Mouse (Mus musculus) CH12.LX (cell line): ENCODE results near the gene Apoa1. TPM values are rescaled to one million over a fixed set of nuclear protein-coding genes. Genes with fewer than 3 reads are reported as not detected.
A peak's percentile ranks its signal among the peaks of the same experiment; 100 is the strongest.

Source experiments
- DNase-seq: peaks from one replicate; pipeline ENCODE4 v3.0.0-alpha.2; 2013; ENCODE audit errors: extremely low read depth
- H3K27ac ChIP-seq: 2 replicates; pipeline ENCODE4 v1.5.1; 2012; ENCODE audit warnings: low read depth, mild to moderate bottlenecking, control low read depth, moderate library complexity; ENCODE audit not compliant: insufficient read depth
- H3K27me3 ChIP-seq: replicated peaks from 2 replicates; pipeline ENCODE3; 2012; ENCODE audit warnings: inconsistent platforms
- H3K36me3 ChIP-seq, 2 experiments: replicated peaks in 1 of 2; 2 replicates each; pipeline versions ENCODE3 to v1.6.1; 2012; ENCODE audit warnings: inconsistent platforms in 1 of 2, low read length in 1 of 2, mild to moderate bottlenecking in 1 of 2, mixed read lengths in 1 of 2, moderate library complexity in 1 of 2; ENCODE audit not compliant: control insufficient read depth in 1 of 2, insufficient read depth in 1 of 2
- H3K4me1 ChIP-seq, 2 experiments: 2 replicates each; pipeline ENCODE4 v1.6.1; 2012; ENCODE audit warnings: inconsistent platforms in 1 of 2, moderate library complexity in 1 of 2; ENCODE audit not compliant: insufficient read depth in 2 of 2, control insufficient read depth in 1 of 2
- H3K4me2 ChIP-seq: 2 replicates; pipeline ENCODE4 v1.6.1; 2012; ENCODE audit warnings: low read depth, mild to moderate bottlenecking, control low read depth; ENCODE audit not compliant: poor library complexity, insufficient read depth, severe bottlenecking
- H3K4me3 ChIP-seq, 3 experiments: fragments of 150-350 bp in 1 of 3; sonication (generic) in 1 of 3; replicated peaks in 1 of 3; 2 replicates each; pipeline versions ENCODE3 to v1.5.1; 2011 to 2012; ENCODE audit warnings: low read depth in 2 of 3, low read length in 2 of 3, mild to moderate bottlenecking in 2 of 3, moderate library complexity in 2 of 3, control low read depth in 1 of 3, improper control_type of control experiment in 1 of 3, inconsistent platforms in 1 of 3, mixed read lengths in 1 of 3; ENCODE audit not compliant: poor library complexity in 1 of 3
- H3K79me2 ChIP-seq: replicated peaks from 2 replicates; pipeline ENCODE4 v1.6.1; 2012; ENCODE audit warnings: mild to moderate bottlenecking, moderate library complexity; ENCODE audit not compliant: control insufficient read depth, poor library complexity, insufficient read depth, severe bottlenecking; ENCODE audit errors: extremely low read depth
- H3K9ac ChIP-seq: 2 replicates; pipeline ENCODE4 v1.6.1; 2012; ENCODE audit warnings: low read depth, mild to moderate bottlenecking, control low read depth, moderate library complexity; ENCODE audit not compliant: insufficient read depth
- H3K9me3 ChIP-seq: replicated peaks from 2 replicates; pipeline ENCODE3; 2012; ENCODE audit warnings: low read length, inconsistent platforms, mixed read lengths
- BHLHE40 ChIP-seq: IDR thresholded peaks from 2 replicates; pipeline ENCODE4 v1.6.1; 2011; ENCODE audit warnings: mild to moderate bottlenecking, low read depth, low read length, improper control_type of control experiment
- CHD1 ChIP-seq: IDR thresholded peaks from 2 replicates; pipeline ENCODE4 v1.6.1; 2012; ENCODE audit warnings: low read depth, low read length, improper control_type of control experiment, inconsistent platforms
- CTCF ChIP-seq, 2 experiments: IDR thresholded peaks in 1 of 2; conservative IDR thresholded peaks in 1 of 2; 2 replicates each; pipeline ENCODE4 v1.5.1; 2011 to 2012; ENCODE audit warnings: low read depth in 2 of 2, low read length in 2 of 2, improper control_type of control experiment in 1 of 2, inconsistent platforms in 1 of 2, mild to moderate bottlenecking in 1 of 2, moderate library complexity in 1 of 2
- E2F4 ChIP-seq: IDR thresholded peaks from 2 replicates; pipeline ENCODE4 v1.6.1; 2011; ENCODE audit warnings: low read depth, low read length, improper control_type of control experiment; ENCODE audit not compliant: insufficient replicate concordance
- ELF1 ChIP-seq: IDR thresholded peaks from 2 replicates; pipeline ENCODE4 v1.6.1; 2014; ENCODE audit warnings: low read depth, mild to moderate bottlenecking, inconsistent platforms, low read length, improper control_type of control experiment
- EP300 ChIP-seq: IDR thresholded peaks from 2 replicates; pipeline ENCODE4 v1.6.1; 2011; ENCODE audit warnings: low read length, improper control_type of control experiment
- ETS1 ChIP-seq: conservative IDR thresholded peaks from 2 replicates; pipeline ENCODE4 v1.6.1; 2012; ENCODE audit warnings: low read depth, mild to moderate bottlenecking, inconsistent platforms, low read length, improper control_type of control experiment, moderate library complexity
- GABPA ChIP-seq: IDR thresholded peaks from 2 replicates; pipeline ENCODE4 v1.6.1; 2012; ENCODE audit warnings: low read depth, low read length, improper control_type of control experiment, inconsistent platforms; ENCODE audit not compliant: insufficient replicate concordance
- HCFC1 ChIP-seq: IDR thresholded peaks from 2 replicates; pipeline ENCODE4 v1.6.1; 2012; ENCODE audit warnings: low read depth, mild to moderate bottlenecking, inconsistent platforms, low read length, improper control_type of control experiment
- IRF4 ChIP-seq: IDR thresholded peaks from 2 replicates; pipeline ENCODE4 v1.6.1; 2014; ENCODE audit warnings: low read depth, mild to moderate bottlenecking, inconsistent platforms, low read length, improper control_type of control experiment
- JUN ChIP-seq: IDR thresholded peaks from 2 replicates; pipeline ENCODE4 v1.6.1; 2011; ENCODE audit warnings: low read depth, mild to moderate bottlenecking, low read length, improper control_type of control experiment, moderate library complexity; ENCODE audit not compliant: insufficient read depth
- MAFK ChIP-seq: IDR thresholded peaks from 2 replicates; pipeline ENCODE4 v1.6.1; 2011; ENCODE audit warnings: low read length, improper control_type of control experiment; ENCODE audit not compliant: insufficient replicate concordance
- MAX ChIP-seq: IDR thresholded peaks from 2 replicates; pipeline ENCODE4 v1.6.1; 2011; ENCODE audit warnings: low read length, improper control_type of control experiment
- MAZ ChIP-seq: IDR thresholded peaks from 2 replicates; pipeline ENCODE4 v1.6.1; 2012; ENCODE audit warnings: low read depth, mild to moderate bottlenecking, inconsistent platforms, low read length, improper control_type of control experiment, moderate library complexity
- MEF2A ChIP-seq: IDR thresholded peaks from 2 replicates; pipeline ENCODE4 v1.6.1; 2014; ENCODE audit warnings: low read depth, mild to moderate bottlenecking, inconsistent platforms, low read length, improper control_type of control experiment, borderline replicate concordance
- MYC ChIP-seq: IDR thresholded peaks from 2 replicates; pipeline ENCODE4 v1.6.1; 2011; ENCODE audit warnings: low read depth, mild to moderate bottlenecking, improper control_type of control experiment, low read length
- NELFE ChIP-seq: IDR thresholded peaks from 2 replicates; pipeline ENCODE4 v1.6.1; 2011; ENCODE audit warnings: low read depth, low read length, improper control_type of control experiment
- PAX5 ChIP-seq: IDR thresholded peaks from 2 replicates; pipeline ENCODE4 v1.6.1; 2012; ENCODE audit warnings: low read length, inconsistent platforms, mixed read lengths
- POLR2AphosphoS2 ChIP-seq: IDR thresholded peaks from 2 replicates; pipeline ENCODE4 v1.6.1; 2011; ENCODE audit warnings: low read depth, low read length, improper control_type of control experiment
- RAD21 ChIP-seq: IDR thresholded peaks from 2 replicates; pipeline ENCODE4 v1.6.1; 2011; ENCODE audit warnings: low read depth, mild to moderate bottlenecking, low read length, improper control_type of control experiment, moderate library complexity
- RCOR1 ChIP-seq: conservative IDR thresholded peaks from 2 replicates; pipeline ENCODE4 v1.6.1; 2012; ENCODE audit warnings: low read depth, mild to moderate bottlenecking, inconsistent platforms, low read length, improper control_type of control experiment
- SIN3A ChIP-seq: IDR thresholded peaks from 2 replicates; pipeline ENCODE4 v1.6.1; 2012; ENCODE audit warnings: low read length, improper control_type of control experiment, inconsistent platforms
- SMC3 ChIP-seq: IDR thresholded peaks from 2 replicates; pipeline ENCODE4 v1.6.1; 2011; ENCODE audit warnings: low read depth, low read length, improper control_type of control experiment
- TBP ChIP-seq: conservative IDR thresholded peaks from 2 replicates; pipeline ENCODE4 v1.6.1; 2011; ENCODE audit warnings: low read depth, low read length, improper control_type of control experiment
- TCF12 ChIP-seq: IDR thresholded peaks from 2 replicates; pipeline ENCODE4 v1.6.1; 2014; ENCODE audit warnings: low read depth, mild to moderate bottlenecking, inconsistent platforms, low read length, improper control_type of control experiment
- UBTF ChIP-seq: IDR thresholded peaks from 2 replicates; pipeline ENCODE4 v1.6.1; 2012; ENCODE audit warnings: low read depth, mild to moderate bottlenecking, inconsistent platforms, low read length, improper control_type of control experiment, moderate library complexity
- USF1 ChIP-seq: IDR thresholded peaks from 2 replicates; pipeline ENCODE4 v1.6.1; 2014; ENCODE audit warnings: low read depth, mild to moderate bottlenecking, inconsistent platforms, low read length, improper control_type of control experiment
- USF2 ChIP-seq: conservative IDR thresholded peaks from 2 replicates; pipeline ENCODE4 v1.6.1; 2011; ENCODE audit warnings: low read depth, low read length, improper control_type of control experiment
- ZC3H11A ChIP-seq: IDR thresholded peaks from 2 replicates; pipeline ENCODE4 v1.6.1; 2012; ENCODE audit warnings: low read depth, mild to moderate bottlenecking, inconsistent platforms, low read length, improper control_type of control experiment
- ZKSCAN1 ChIP-seq: IDR thresholded peaks from 2 replicates; pipeline ENCODE4 v1.6.1; 2012; ENCODE audit warnings: low read depth, inconsistent platforms, low read length, improper control_type of control experiment, borderline replicate concordance
- ZMIZ1 ChIP-seq: IDR thresholded peaks from 2 replicates; pipeline ENCODE4 v1.6.1; 2012; ENCODE audit warnings: low read depth, mild to moderate bottlenecking, inconsistent platforms, low read length, improper control_type of control experiment
- ZNF384 ChIP-seq: IDR thresholded peaks from 2 replicates; pipeline ENCODE4 v1.6.1; 2012; ENCODE audit warnings: low read depth, low read length, improper control_type of control experiment, inconsistent platforms
- dilution Hi-C: fragments of 300-500 bp; cut with MboI; formaldehyde crosslinking; loops from 2 replicates; pipeline ENCODE4 v1.14.3; 2020; ENCODE audit warnings: low sequenced_read_pairs; ENCODE audit not compliant: extremely low pct_unique_long_range_greater_than_20kb, extremely low pct_ligation_motif_present
- in situ Hi-C: fragments of 300-500 bp; cut with MboI; formaldehyde crosslinking; loops from 3 replicates; pipeline ENCODE4 v1.14.3; 2019; ENCODE audit warnings: low sequenced_read_pairs, low pct_ligation_motif_present, low pct_unique_long_range_greater_than_20kb, mixed read lengths
- polyA plus RNA-seq: library from polyadenylated mRNA; unstranded; fragments of >175 nt; gene quantifications from 2 replicates; pipeline ENCODE4 v1.2.1, GENCODE M21; 2012; ENCODE audit warnings: low read depth; ENCODE audit not compliant: insufficient read length
- total RNA-seq, 2 experiments: library from RNA; depleted of rRNA; stranded (reverse); fragments of 300-350 nt in 1 of 2; fragments of >200 nt in 1 of 2; gene quantifications; 2 replicates each; pipeline ENCODE4 v1.2.3; 2012 to 2014

Apoa1 gene
- total and polyA plus RNA-seq, 3 experiments, result not detected

DNA sequence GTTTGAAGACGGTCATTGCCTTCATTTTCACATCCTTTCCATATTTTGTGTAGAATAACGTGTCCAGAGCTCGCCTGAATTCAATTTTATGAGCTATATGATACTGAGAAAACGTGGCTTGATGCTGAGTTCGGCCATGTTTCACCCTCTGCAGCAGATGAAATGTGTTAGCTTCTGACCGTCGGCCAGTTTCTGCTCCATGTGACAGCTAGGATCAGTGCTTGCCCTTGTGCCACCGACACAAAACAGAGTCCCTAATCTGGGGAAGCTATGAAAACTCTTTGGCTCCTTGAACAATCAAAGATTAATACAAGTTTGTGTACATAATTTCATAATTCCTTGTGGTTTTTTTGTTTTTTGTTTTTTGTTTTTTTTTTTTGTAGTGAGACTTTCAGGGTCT is 37.1 kb upstream of the Apoa1 start:
- no peak overlapping the region for H3K9ac ChIP-seq
- dilution Hi-C loops (no loop called here), in situ Hi-C loops (no loop called here)
- H3K4me3 ChIP-seq, result no peak overlapping the region
- peaks cover 0 to 14% of the 10 kb centered on the region in 2 experiments; a peak in 3 of 4 replicates for H3K4me1 ChIP-seq
- H3K4me2 ChIP-seq, result no peak overlapping the region
- H3K79me2 ChIP-seq, result no peaks in the 10 kb centered on the region
- H3K27me3 ChIP-seq, result no peaks in the 10 kb centered on the region
- H3K9me3 ChIP-seq, result no peaks in the 10 kb centered on the region
- TF ChIP-seq MYC (no peak), POLR2AphosphoS2 (no peak), NELFE (no peak), ELF1 (no peak), MAX (no peak), CHD1 (no peak), ZMIZ1 (no peak), BHLHE40 (no peak), PAX5 (no peak), ZKSCAN1 (no peak), ZC3H11A (no peak), MAZ (no peak), MEF2A (no peak), EP300 (no peak), JUN (no peak), TCF12 (no peak), MAFK (no peak), IRF4 (no peak), USF1 (no peak), ETS1 (no peak)
- no peak for DNase-seq
- peaks cover 35 to 76% of the 10 kb centered on the region in 2 experiments for H3K36me3 ChIP-seq
- no peak overlapping the region for H3K27ac ChIP-seq

DNA sequence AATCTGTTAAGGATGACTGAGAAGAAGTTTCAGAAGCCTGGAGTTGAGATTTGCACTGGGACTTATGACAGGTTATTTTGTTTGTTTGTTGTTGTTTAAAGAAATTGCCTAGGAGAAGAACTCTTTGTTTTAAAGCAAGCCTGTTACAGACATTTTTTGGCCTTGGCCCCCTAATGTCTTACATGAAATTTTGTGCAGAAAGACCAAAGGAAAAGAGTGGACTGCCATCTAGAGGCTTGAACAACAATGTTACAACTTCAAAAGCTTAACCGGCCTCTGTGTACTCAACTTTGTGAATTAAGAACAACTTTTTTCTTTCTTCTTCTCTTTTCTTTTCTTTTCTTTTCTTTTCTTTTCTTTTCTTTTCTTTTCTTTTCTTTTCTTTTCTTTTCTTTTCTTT is 36.7 kb upstream of the Apoa1 start:
- peak; percentile 62 for DNase-seq
- H3K36me3 ChIP-seq, result peaks cover 37 to 77% of the 10 kb centered on the region in 2 experiments
- H3K9ac ChIP-seq, result no peak overlapping the region
- peaks cover 0 to 15% of the 10 kb centered on the region in 2 experiments; a peak in 3 of 4 replicates for H3K4me1 ChIP-seq
- no peak overlapping the region for H3K4me2 ChIP-seq
- H3K9me3 ChIP-seq, result no peaks in the 10 kb centered on the region
- no peak overlapping the region for H3K4me3 ChIP-seq
- H3K79me2 ChIP-seq, result no peaks in the 10 kb centered on the region
- in situ Hi-C loops (no loop called here), dilution Hi-C loops (no loop called here)
- no peaks in the 10 kb centered on the region for H3K27me3 ChIP-seq
- H3K27ac ChIP-seq, result no peak overlapping the region
- TF ChIP-seq CTCF (conservative IDR thresholded peaks at IDR 0.05 in 1 of 2, IDR thresholded peaks at IDR 0.05 in 1 of 2; ENCODE audit: low read depth in 2 of 2, low read length in 2 of 2) (peak in 1 of 2 experiments; percentile 88; a peak in 2 of 4 replicates), MAFK (no peak), ETS1 (no peak), USF2 (no peak), HCFC1 (no peak), SIN3A (no peak), RAD21 (peak; percentile 87), PAX5 (no peak), ZMIZ1 (no peak), E2F4 (no peak), MAZ (no peak), TBP (no peak), UBTF (no peak), CHD1 (no peak), IRF4 (no peak), TCF12 (no peak), GABPA (no peak), RCOR1 (no peak), MEF2A (no peak), ZNF384 (no peak), SMC3 (peak; percentile 83), POLR2AphosphoS2 (no peak), ZC3H11A (peak; percentile 68)
